Mouse (Mus musculus) bone marrow, adult 2 months (tissue): ENCODE data around the gene 1700066M21Rik.

Experiments used
- CTCF ChIP-seq: fragments of 200-500 bp; IDR thresholded peaks from 2 replicates; pipeline ENCODE4 v1.5.1; 2011; ENCODE audit warnings: low read length, control low read depth; ENCODE audit not compliant: control insufficient read depth, insufficient read depth
- POLR2A ChIP-seq: fragments of 200-500 bp; IDR thresholded peaks from 2 replicates; pipeline ENCODE4 v1.6.1; 2011; ENCODE audit warnings: low read depth, mild to moderate bottlenecking, control low read depth, low read length, borderline replicate concordance; ENCODE audit not compliant: control insufficient read depth

DNA sequence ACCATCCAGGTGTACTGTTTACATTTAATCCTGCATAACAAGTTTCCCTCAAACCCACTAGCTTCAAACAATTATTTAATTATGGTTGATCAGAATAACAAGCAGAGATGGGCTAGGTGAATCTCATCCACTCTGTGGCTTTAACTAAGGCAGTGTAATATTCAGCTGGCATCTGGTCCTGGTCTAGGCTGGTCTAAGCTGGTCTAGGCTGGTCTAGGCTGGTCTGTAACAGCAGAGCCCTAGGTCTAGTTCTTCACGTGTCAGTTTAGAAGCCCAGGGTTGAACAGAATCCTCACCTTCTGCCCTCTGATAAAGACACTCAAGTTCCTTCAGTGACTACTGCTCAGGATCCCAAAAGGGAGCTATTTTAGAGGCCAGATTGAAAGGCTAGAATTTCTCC lies 25.5 kb upstream of the 1700066M21Rik start:
- no peak for TF ChIP-seq CTCF
- no peak for TF ChIP-seq POLR2A
